Mouse (Mus musculus): Measurements from ENCODE around the gene Rgs16. TPM values are rescaled to one million over a fixed set of nuclear protein-coding genes. Genes with fewer than 3 reads are reported as not detected.
A peak's percentile ranks its signal among the peaks of the same experiment; 100 is the strongest.

Rgs16 gene
- polyA plus RNA-seq, 1 experiment from 2014 or later, result 4.0 TPM

- Histone ChIP-seq H3K4me1 (replicated peaks; ENCODE audit: insufficient read depth, low read length) (no peaks in the 10 kb centered on the region; the same call in 1 of the 2 replicates), H3K9me3 (replicated peaks; ENCODE audit: low read length) (no peaks in the 10 kb centered on the region), H3K27ac (no peak overlapping the region), H3K36me3 (ENCODE audit: insufficient read depth, low read length) (no peaks in the 10 kb centered on the region), H3K9ac (ENCODE audit: low read depth, low read length) (no peak overlapping the region), H3K4me3 (replicated peaks; ENCODE audit: low read depth, low read length) (no peak overlapping the region), H3K27me3 (ENCODE audit: insufficient read depth, low read length) (peaks cover 4% of the 10 kb centered on the region; the same call in 1 of the 2 replicates), H3K4me2 (ENCODE audit: low read length) (no peak overlapping the region)
- TF ChIP-seq CTCF (IDR thresholded peaks at IDR 0.05; ENCODE audit: low read depth), result no peak
- DNase-seq (ENCODE audit: low spot score), result no peak
- no peak for ATAC-seq (replicated peaks; ENCODE audit: low FRiP score, low read depth)
- 64% methylated on average over 9 of the region's 9 CpGs for WGBS
Observed at GRCm38 (mm10) chr1:153737101-153738085, 2.8 kb upstream of the Rgs16 start.

- no peak for ATAC-seq (replicated peaks; ENCODE audit: low FRiP score, low read depth)
- H3K36me3 ChIP-seq (ENCODE audit: insufficient read depth, low read length), result no peaks in the 10 kb centered on the region
- 17% methylated on average over 13 of the region's 13 CpGs for WGBS
- H3K4me2 ChIP-seq (ENCODE audit: low read length), result peak overlapping the region; percentile 55
- peak overlapping the region; percentile 20 for H3K4me3 ChIP-seq (replicated peaks; ENCODE audit: low read depth, low read length)
- peak; percentile 61 for DNase-seq (ENCODE audit: low spot score)
- peaks cover 4% of the 10 kb centered on the region; the same call in 1 of the 2 replicates for H3K27me3 ChIP-seq (ENCODE audit: insufficient read depth, low read length)
- H3K9ac ChIP-seq (ENCODE audit: low read depth, low read length), result 0 out of 2 replicates have a peak overlapping the region, but pooled peaks have one; percentile 42
- no peaks in the 10 kb centered on the region for H3K9me3 ChIP-seq (replicated peaks; ENCODE audit: low read length)
- H3K4me1 ChIP-seq (replicated peaks; ENCODE audit: insufficient read depth, low read length), result no peaks in the 10 kb centered on the region; the same call in 1 of the 2 replicates
- 0 out of 2 replicates have a peak, but pooled peaks have one; percentile 20 for TF ChIP-seq CTCF (IDR thresholded peaks at IDR 0.05; ENCODE audit: low read depth)
- no peak overlapping the region for H3K27ac ChIP-seq
Observed at GRCm38 (mm10) chr1:153739437-153740015, 623 bp upstream of the Rgs16 start.

- Histone ChIP-seq H3K4me1 (replicated peaks; ENCODE audit: insufficient read depth, low read length) (no peaks in the 10 kb centered on the region; the same call in 1 of the 2 replicates), H3K27me3 (ENCODE audit: insufficient read depth, low read length) (peaks cover 4% of the 10 kb centered on the region; the same call in 1 of the 2 replicates), H3K4me3 (replicated peaks; ENCODE audit: low read depth, low read length) (peak overlapping the region; percentile 20), H3K9ac (ENCODE audit: low read depth, low read length) (no peak overlapping the region), H3K36me3 (ENCODE audit: insufficient read depth, low read length) (no peaks in the 10 kb centered on the region), H3K9me3 (replicated peaks; ENCODE audit: low read length) (no peaks in the 10 kb centered on the region), H3K27ac (no peak overlapping the region), H3K4me2 (ENCODE audit: low read length) (peak overlapping the region; percentile 55)
- DNase-seq (ENCODE audit: low spot score), result no peak
- ATAC-seq (replicated peaks; ENCODE audit: low FRiP score, low read depth), result no peak
- WGBS, result 43% methylated on average over 12 of the region's 12 CpGs
- TF ChIP-seq CTCF (IDR thresholded peaks at IDR 0.05; ENCODE audit: low read depth), result no peak
Observed at GRCm38 (mm10) chr1:153740775-153741400, 739 bp downstream of the Rgs16 start.

- DNase-seq (ENCODE audit: low spot score) (no peak), ATAC-seq (replicated peaks; ENCODE audit: low FRiP score, low read depth) (no peak)
- TF ChIP-seq CTCF (IDR thresholded peaks at IDR 0.05; ENCODE audit: low read depth), result no peak
- H3K27me3 ChIP-seq (ENCODE audit: insufficient read depth, low read length), result peaks cover 4% of the 10 kb centered on the region; the same call in 1 of the 2 replicates
- 64% methylated on average over 18 of the region's 18 CpGs for WGBS
- H3K4me3 ChIP-seq (replicated peaks; ENCODE audit: low read depth, low read length), result no peak overlapping the region
- peak overlapping the region; percentile 55 for H3K4me2 ChIP-seq (ENCODE audit: low read length)
- H3K9ac ChIP-seq (ENCODE audit: low read depth, low read length), result no peak overlapping the region
- no peaks in the 10 kb centered on the region for H3K36me3 ChIP-seq (ENCODE audit: insufficient read depth, low read length)
- H3K27ac ChIP-seq, result no peak overlapping the region
- H3K9me3 ChIP-seq (replicated peaks; ENCODE audit: low read length), result no peaks in the 10 kb centered on the region
- H3K4me1 ChIP-seq (replicated peaks; ENCODE audit: insufficient read depth, low read length), result no peaks in the 10 kb centered on the region; the same call in 1 of the 2 replicates
Observed at GRCm38 (mm10) chr1:153741551-153742316, 1.6 kb downstream of the Rgs16 start.

- no peaks in the 10 kb centered on the region for H3K36me3 ChIP-seq (ENCODE audit: insufficient read depth, low read length)
- peaks cover 4% of the 10 kb centered on the region; the same call in 1 of the 2 replicates for H3K27me3 ChIP-seq (ENCODE audit: insufficient read depth, low read length)
- no peak overlapping the region for H3K4me3 ChIP-seq (replicated peaks; ENCODE audit: low read depth, low read length)
- WGBS, result 40% methylated on average over 11 of the region's 11 CpGs
- ATAC-seq (replicated peaks; ENCODE audit: low FRiP score, low read depth) (no peak), DNase-seq (ENCODE audit: low spot score) (peak; percentile 81)
- no peak overlapping the region for H3K4me2 ChIP-seq (ENCODE audit: low read length)
- TF ChIP-seq CTCF (IDR thresholded peaks at IDR 0.05; ENCODE audit: low read depth), result peak; percentile 99
- no peaks in the 10 kb centered on the region for H3K9me3 ChIP-seq (replicated peaks; ENCODE audit: low read length)
- H3K27ac ChIP-seq, result no peak overlapping the region
- H3K4me1 ChIP-seq (replicated peaks; ENCODE audit: insufficient read depth, low read length), result no peaks in the 10 kb centered on the region; the same call in 1 of the 2 replicates
- H3K9ac ChIP-seq (ENCODE audit: low read depth, low read length), result no peak overlapping the region
Observed at GRCm38 (mm10) chr1:153742374-153743155, 2.4 kb downstream of the Rgs16 start.

Measured in kidney, postnatal 0 days (tissue).